Comparison of ENCODE assay signal across 21 mouse cellular contexts in genomic region chr15:63017966-63018365, GRCm38 (mm10).
DNase-seq lines count a peak whose midpoint lies in the region.
"Had no signal": no experiment of that assay in that cellular context is flagged by ENCODE, and none has a peak within 500 bp of the region (broad histone marks: within the 10 kb centered on the region; RNA-seq: fewer than 3 reads in every experiment).

No protein-coding gene starts in this region.

- no peaks in the 10 kb centered on the region for H3K36me3 ChIP-seq in hindbrain, embryonic 10.5 days
- H3K36me3 ChIP-seq: forebrain, embryonic 15.5 days; hindbrain, embryonic 12.5 days; limb, embryonic 15.5 days; neural tube, embryonic 15.5 days had no signal

- H3K27me3 ChIP-seq in hindbrain, embryonic 10.5 days (ENCODE audit: insufficient read depth, poor library complexity, severe bottlenecking) = no peaks in the 10 kb centered on the region
- H3K27me3 ChIP-seq: forebrain, embryonic 15.5 days; hindbrain, embryonic 12.5 days; limb, embryonic 15.5 days; neural tube, embryonic 15.5 days had no signal

- DNase-seq in embryo, embryonic 10 days (ENCODE audit: low spot score) = peak; percentile 16
- no peak for DNase-seq in embryo, embryonic 9.5 days (ENCODE audit: extremely low spot score)
- peak; percentile 27 for DNase-seq in heart, postnatal 4 days
- no peak for DNase-seq in heart, postnatal 25 days (ENCODE audit: low spot score)
- peak; percentile 81 for DNase-seq in adrenal gland, adult 2 months
- DNase-seq in adrenal gland, postnatal 36 days = peak; percentile 39 to 57
- no peak for DNase-seq in hindbrain, embryonic 10.5 days (ENCODE audit: low spot score)
- DNase-seq: cerebellum, adult 11-12 months; cerebellum, postnatal 25 days; embryo, embryonic 11 days; kidney, adult 2 months; layer of hippocampus, adult 9-11 months; lung, embryonic 14.5 days; retina, postnatal 1 day; right cerebral cortex, postnatal 25 days had no signal

- H3K9me3 ChIP-seq in hindbrain, embryonic 10.5 days = no peaks in the 10 kb centered on the region
- H3K9me3 ChIP-seq: forebrain, embryonic 15.5 days; hindbrain, embryonic 12.5 days; limb, embryonic 15.5 days; neural tube, embryonic 15.5 days had no signal

- H3K27ac ChIP-seq in hindbrain, embryonic 10.5 days = no peak overlapping the region
- H3K27ac ChIP-seq: forebrain, embryonic 15.5 days; hindbrain, embryonic 12.5 days; kidney, postnatal 0 days; limb, embryonic 15.5 days; liver, embryonic 14.5 days; neural tube, embryonic 15.5 days had no signal

- H3K4me1 ChIP-seq in hindbrain, embryonic 10.5 days (replicated peaks) = no peaks in the 10 kb centered on the region
- H3K4me1 ChIP-seq: forebrain, embryonic 15.5 days; hindbrain, embryonic 12.5 days; limb, embryonic 15.5 days; neural tube, embryonic 15.5 days had no signal

- H3K4me3 ChIP-seq in hindbrain, embryonic 10.5 days = no peak overlapping the region
- H3K4me3 ChIP-seq: forebrain, embryonic 15.5 days; hindbrain, embryonic 12.5 days; limb, embryonic 15.5 days; neural tube, embryonic 15.5 days had no signal

- intact Hi-C loops in heart, postnatal 25 days (cut with DNase I) = no loop called here

- 72% methylated on average over 3 of the region's 3 CpGs for WGBS in hindbrain, embryonic 10.5 days

Comparison
In these comparisons a context has a peak if more than half of its experiments do, and no peak if none do; other contexts are left out.
1. DNase-seq: peak in embryo, embryonic 10 days (single experiment), heart, postnatal 4 days (single experiment), adrenal gland, adult 2 months (single experiment) and adrenal gland, postnatal 36 days (2 of 2); none in embryo, embryonic 9.5 days (single experiment), heart, postnatal 25 days (single experiment) and hindbrain, embryonic 10.5 days (single experiment).